Mouse (Mus musculus): ENCODE results near the gene Bola1.
"Not testable (repeated sequence)": the region's sequence is repeated elsewhere in the genome, so short reads cannot be mapped to it uniquely, and the experiment has no call there.

Gene Bola1

GRCm38 (mm10) chr3:96180727-96181477 lies 38.6 kb downstream of the Bola1 start, which contains the start of gene Sv2a:
Sv2a (plus strand) TSS chr3:96181151.
- no peak for DNase-seq (ENCODE audit: low read depth, low spot score)

- peak; percentile 58 for DNase-seq (ENCODE audit: low read depth, low spot score)
Observed at GRCm38 (mm10) chr3:96179531-96179930, 40.0 kb downstream of the Bola1 start.

- no peak for DNase-seq (ENCODE audit: low read depth, low spot score)
Observed at GRCm38 (mm10) chr3:96178902-96179301, 40.6 kb downstream of the Bola1 start.

GRCm38 (mm10) chr3:96178427-96178826 lies 41.1 kb downstream of the Bola1 start:
- DNase-seq (ENCODE audit: low read depth, low spot score) = no peak

- no peak for DNase-seq (ENCODE audit: low read depth, low spot score)
Observed at GRCm38 (mm10) chr3:96175251-96175650, 44.3 kb downstream of the Bola1 start.

GRCm38 (mm10) chr3:96174042-96174441 lies 45.5 kb downstream of the Bola1 start:
- DNase-seq (ENCODE audit: low read depth, low spot score) = not testable (repeated sequence)

- no peak for DNase-seq (ENCODE audit: low read depth, low spot score)
Observed at GRCm38 (mm10) chr3:96173185-96173584, 46.3 kb downstream of the Bola1 start.

- peak; percentile 86 for DNase-seq (ENCODE audit: low read depth, low spot score)
Observed at GRCm38 (mm10) chr3:96172197-96173178, 47.0 kb downstream of the Bola1 start, which contains the start of gene Sf3b4. Sf3b4 (plus strand) TSS chr3:96172332.

GRCm38 (mm10) chr3:96171583-96172196 lies 47.8 kb downstream of the Bola1 start:
- DNase-seq (ENCODE audit: low read depth, low spot score) = peak; percentile 24

GRCm38 (mm10) chr3:96170976-96171545 lies 48.4 kb downstream of the Bola1 start:
- DNase-seq (ENCODE audit: low read depth, low spot score) = no peak

GRCm38 (mm10) chr3:96170276-96170675 lies 49.2 kb downstream of the Bola1 start:
- no peak for DNase-seq (ENCODE audit: low read depth, low spot score)

GRCm38 (mm10) chr3:96168466-96169158 lies 50.9 kb downstream of the Bola1 start:
- no peak for DNase-seq (ENCODE audit: low read depth, low spot score)

- DNase-seq (ENCODE audit: low read depth, low spot score) = no peak
Observed at GRCm38 (mm10) chr3:96163040-96163439, 56.5 kb downstream of the Bola1 start.

GRCm38 (mm10) chr3:96161869-96162840 lies 57.4 kb downstream of the Bola1 start, which contains the start of gene Mtmr11:
Mtmr11 (plus strand) TSS chr3:96162004.
- DNase-seq (ENCODE audit: low read depth, low spot score) = no peak

- DNase-seq (ENCODE audit: low read depth, low spot score) = peak; percentile 48
Observed at GRCm38 (mm10) chr3:96160803-96161516, 58.5 kb downstream of the Bola1 start.

GRCm38 (mm10) chr3:96160222-96160802 lies 59.2 kb downstream of the Bola1 start:
- peak; percentile 76 for DNase-seq (ENCODE audit: low read depth, low spot score)

GRCm38 (mm10) chr3:96159820-96160219 lies 59.7 kb downstream of the Bola1 start:
- no peak for DNase-seq (ENCODE audit: low read depth, low spot score)

GRCm38 (mm10) chr3:96155501-96155900 lies 64.0 kb downstream of the Bola1 start:
- no peak for DNase-seq (ENCODE audit: low read depth, low spot score)

- DNase-seq (ENCODE audit: low read depth, low spot score) = no peak
Observed at GRCm38 (mm10) chr3:96152611-96153010, 66.9 kb downstream of the Bola1 start.

All from skeletal muscle tissue, adult 2 months (tissue).